Mouse (Mus musculus): Measurements from ENCODE around the gene Adap1. TPM values are rescaled to one million over a fixed set of nuclear protein-coding genes. Genes with fewer than 3 reads are reported as not detected.

Adap1 gene
- polyA plus RNA-seq, 1 experiment from 2014 or later, result 1.7 TPM

DNA sequence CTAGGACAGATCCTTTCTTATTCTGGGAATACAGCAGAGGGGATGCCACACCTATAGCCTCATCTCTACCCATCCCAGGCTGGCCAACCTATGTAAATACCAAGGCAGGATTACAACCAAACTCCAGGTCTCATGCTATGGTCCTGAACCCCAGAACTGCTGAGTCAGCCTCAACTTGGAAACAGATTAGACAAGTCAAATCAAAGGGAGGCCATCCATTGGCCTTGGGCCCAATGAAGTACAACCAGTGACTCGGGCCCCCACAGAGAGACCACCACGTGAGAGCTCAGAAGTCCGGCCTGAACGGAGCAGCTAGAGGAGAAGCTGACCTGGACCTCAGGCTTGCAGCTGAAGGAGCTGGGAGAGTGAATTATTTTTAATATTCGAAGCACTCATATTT, 27.7 kb downstream of the Adap1 start:
- WGBS, result 76% methylated on average over 5 of the region's 5 CpGs
- no peak for ATAC-seq (ENCODE audit: low read depth)

GRCm38 (mm10) chr5:139297092-139297491, 28.3 kb downstream of the Adap1 start:
- Histone ChIP-seq H3K4me1 (replicated peaks; ENCODE audit: control insufficient read depth, insufficient read depth, low read length) (0 out of 2 replicates have a peak, but pooled peaks cover 3% of the 10 kb centered on the region), H3K27me3 (ENCODE audit: control insufficient read depth, insufficient read depth, low read depth, low read length) (no peaks in the 10 kb centered on the region), H3K4me2 (ENCODE audit: low read depth, low read length) (no peak overlapping the region), H3K4me3 (ENCODE audit: low read length) (no peak overlapping the region), H3K9ac (ENCODE audit: low read length) (no peak overlapping the region), H3K9me3 (ENCODE audit: control insufficient read depth, low read length) (no peaks in the 10 kb centered on the region), H3K36me3 (ENCODE audit: control insufficient read depth, insufficient read depth, low read length) (no peaks in the 10 kb centered on the region), H3K27ac (ENCODE audit: low read length) (no peak overlapping the region)
- WGBS, result 89% methylated on average over 10 of the region's 10 CpGs
- no peak for ATAC-seq (ENCODE audit: low read depth)

More for the DNA sequence above, 27.7 kb downstream of the Adap1 start:
- Histone ChIP-seq H3K4me3 (ENCODE audit: low read length) (no peak overlapping the region), H3K4me2 (ENCODE audit: low read depth, low read length) (no peak overlapping the region), H3K36me3 (ENCODE audit: control insufficient read depth, insufficient read depth, low read length) (no peaks in the 10 kb centered on the region), H3K9me3 (ENCODE audit: control insufficient read depth, low read length) (no peaks in the 10 kb centered on the region), H3K27me3 (ENCODE audit: control insufficient read depth, insufficient read depth, low read depth, low read length) (no peaks in the 10 kb centered on the region), H3K9ac (ENCODE audit: low read length) (no peak overlapping the region), H3K27ac (ENCODE audit: low read length) (no peak overlapping the region), H3K4me1 (replicated peaks; ENCODE audit: control insufficient read depth, insufficient read depth, low read length) (0 out of 2 replicates have a peak, but pooled peaks cover 3% of the 10 kb centered on the region)

DNA sequence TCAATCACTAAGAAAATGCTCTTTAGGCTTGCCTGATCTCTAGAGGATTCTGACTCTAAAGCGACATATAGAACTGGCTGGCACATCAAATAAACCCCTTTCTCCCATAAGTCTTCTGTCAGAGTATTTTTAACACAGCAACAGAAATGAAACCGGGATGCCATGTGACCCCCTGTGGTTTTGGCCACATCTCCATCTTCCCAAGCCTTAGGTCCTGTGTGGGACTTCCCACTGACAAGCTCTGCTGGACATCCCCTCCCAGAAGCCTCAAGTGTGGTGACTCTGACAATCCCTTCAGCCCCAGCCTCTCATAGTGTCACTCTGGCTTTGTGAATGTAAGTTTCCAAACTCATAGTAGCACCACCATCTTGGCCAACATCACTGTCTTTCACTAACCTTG, 31.3 kb downstream of the Adap1 start:
- H3K27ac ChIP-seq (ENCODE audit: low read length), result no peak overlapping the region
- H3K4me2 ChIP-seq (ENCODE audit: low read depth, low read length), result no peak overlapping the region
- H3K36me3 ChIP-seq (ENCODE audit: control insufficient read depth, insufficient read depth, low read length), result no peaks in the 10 kb centered on the region
- no peaks in the 10 kb centered on the region for H3K9me3 ChIP-seq (ENCODE audit: control insufficient read depth, low read length)
- H3K4me1 ChIP-seq (replicated peaks; ENCODE audit: control insufficient read depth, insufficient read depth, low read length), result no peaks in the 10 kb centered on the region
- no peak overlapping the region for H3K4me3 ChIP-seq (ENCODE audit: low read length)
- H3K9ac ChIP-seq (ENCODE audit: low read length), result no peak overlapping the region
- no peaks in the 10 kb centered on the region for H3K27me3 ChIP-seq (ENCODE audit: control insufficient read depth, insufficient read depth, low read depth, low read length)
- no peak for ATAC-seq (ENCODE audit: low read depth)
- 75% methylated on average over 2 of the region's 2 CpGs for WGBS

GRCm38 (mm10) chr5:139291811-139292560, 33.4 kb downstream of the Adap1 start:
- no peaks in the 10 kb centered on the region for H3K36me3 ChIP-seq (ENCODE audit: control insufficient read depth, insufficient read depth, low read length)
- H3K27me3 ChIP-seq (ENCODE audit: control insufficient read depth, insufficient read depth, low read depth, low read length), result no peaks in the 10 kb centered on the region
- H3K9me3 ChIP-seq (ENCODE audit: control insufficient read depth, low read length), result no peaks in the 10 kb centered on the region
- no peak overlapping the region for H3K4me2 ChIP-seq (ENCODE audit: low read depth, low read length)
- H3K27ac ChIP-seq (ENCODE audit: low read length), result no peak overlapping the region
- peaks cover 3% of the 10 kb centered on the region; the same call in 1 of the 2 replicates for H3K4me1 ChIP-seq (replicated peaks; ENCODE audit: control insufficient read depth, insufficient read depth, low read length)
- 58% methylated on average over 6 of the region's 6 CpGs for WGBS
- ATAC-seq (ENCODE audit: low read depth), result peak; percentile 12; the same call in 1 of the 2 replicates
- no peak overlapping the region for H3K9ac ChIP-seq (ENCODE audit: low read length)
- H3K4me3 ChIP-seq (ENCODE audit: low read length), result no peak overlapping the region

GRCm38 (mm10) chr5:139290467-139291259, 34.8 kb downstream of the Adap1 start:
- Histone ChIP-seq H3K36me3 (ENCODE audit: control insufficient read depth, insufficient read depth, low read length) (no peaks in the 10 kb centered on the region), H3K9me3 (ENCODE audit: control insufficient read depth, low read length) (no peaks in the 10 kb centered on the region), H3K4me2 (ENCODE audit: low read depth, low read length) (no peak overlapping the region), H3K9ac (ENCODE audit: low read length) (no peak overlapping the region), H3K27ac (ENCODE audit: low read length) (no peak overlapping the region), H3K27me3 (ENCODE audit: control insufficient read depth, insufficient read depth, low read depth, low read length) (no peaks in the 10 kb centered on the region), H3K4me1 (replicated peaks; ENCODE audit: control insufficient read depth, insufficient read depth, low read length) (peaks cover 15% of the 10 kb centered on the region), H3K4me3 (ENCODE audit: low read length) (no peak overlapping the region)
- 81% methylated on average over 12 of the region's 12 CpGs for WGBS
- ATAC-seq (ENCODE audit: low read depth), result no peak

DNA sequence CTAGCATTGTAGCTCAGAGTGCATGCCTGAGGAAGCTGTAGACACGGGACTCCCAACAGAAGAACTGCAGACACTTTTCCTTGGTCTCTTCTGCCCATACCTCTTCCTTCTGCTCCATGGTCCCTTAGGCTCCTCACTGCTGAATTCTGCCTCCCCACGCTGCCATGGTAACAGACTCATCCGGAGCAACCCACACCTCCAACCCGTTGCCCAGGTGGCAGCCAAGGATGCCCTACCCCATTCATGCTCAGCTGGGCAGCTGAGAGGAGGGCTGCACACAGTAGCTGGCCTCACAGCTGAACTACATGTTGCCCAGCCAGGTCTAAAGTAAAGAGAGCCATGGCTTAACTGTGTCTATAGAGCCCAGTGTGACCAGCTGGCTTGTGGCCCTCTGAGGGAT, 36.8 kb downstream of the Adap1 start:
- H3K4me3 ChIP-seq (ENCODE audit: low read length), result no peak overlapping the region
- no peaks in the 10 kb centered on the region for H3K9me3 ChIP-seq (ENCODE audit: control insufficient read depth, low read length)
- no peaks in the 10 kb centered on the region for H3K27me3 ChIP-seq (ENCODE audit: control insufficient read depth, insufficient read depth, low read depth, low read length)
- no peak overlapping the region for H3K4me2 ChIP-seq (ENCODE audit: low read depth, low read length)
- H3K27ac ChIP-seq (ENCODE audit: low read length), result no peak overlapping the region
- ATAC-seq (ENCODE audit: low read depth), result no peak
- no peak overlapping the region for H3K9ac ChIP-seq (ENCODE audit: low read length)
- WGBS, result 74% methylated on average over 4 of the region's 4 CpGs
- H3K4me1 ChIP-seq (replicated peaks; ENCODE audit: control insufficient read depth, insufficient read depth, low read length), result peaks cover 19% of the 10 kb centered on the region
- H3K36me3 ChIP-seq (ENCODE audit: control insufficient read depth, insufficient read depth, low read length), result no peaks in the 10 kb centered on the region

- no peak for ATAC-seq (ENCODE audit: low read depth)
- no peaks in the 10 kb centered on the region for H3K36me3 ChIP-seq (ENCODE audit: control insufficient read depth, insufficient read depth, low read length)
- H3K27ac ChIP-seq (ENCODE audit: low read length), result no peak overlapping the region
- no peak overlapping the region for H3K9ac ChIP-seq (ENCODE audit: low read length)
- H3K4me1 ChIP-seq (replicated peaks; ENCODE audit: control insufficient read depth, insufficient read depth, low read length), result peaks cover 19% of the 10 kb centered on the region
- H3K4me3 ChIP-seq (ENCODE audit: low read length), result no peak overlapping the region
- H3K27me3 ChIP-seq (ENCODE audit: control insufficient read depth, insufficient read depth, low read depth, low read length), result no peaks in the 10 kb centered on the region
- 79% methylated on average over 4 of the region's 4 CpGs for WGBS
- no peak overlapping the region for H3K4me2 ChIP-seq (ENCODE audit: low read depth, low read length)
- no peaks in the 10 kb centered on the region for H3K9me3 ChIP-seq (ENCODE audit: control insufficient read depth, low read length)
These were observed 37.6 kb downstream of the Adap1 start for GRCm38 (mm10) chr5:139287787-139288186.

GRCm38 (mm10) chr5:139287099-139287498, 38.3 kb downstream of the Adap1 start:
- Histone ChIP-seq H3K9me3 (ENCODE audit: control insufficient read depth, low read length) (no peaks in the 10 kb centered on the region), H3K9ac (ENCODE audit: low read length) (no peak overlapping the region), H3K4me2 (ENCODE audit: low read depth, low read length) (no peak overlapping the region), H3K36me3 (ENCODE audit: control insufficient read depth, insufficient read depth, low read length) (no peaks in the 10 kb centered on the region), H3K4me1 (replicated peaks; ENCODE audit: control insufficient read depth, insufficient read depth, low read length) (peaks cover 20% of the 10 kb centered on the region), H3K27ac (ENCODE audit: low read length) (peak overlapping the region; percentile 57), H3K4me3 (ENCODE audit: low read length) (no peak overlapping the region), H3K27me3 (ENCODE audit: control insufficient read depth, insufficient read depth, low read depth, low read length) (no peaks in the 10 kb centered on the region)
- ATAC-seq (ENCODE audit: low read depth), result no peak
- WGBS, result 80% methylated on average over 5 of the region's 5 CpGs

DNA sequence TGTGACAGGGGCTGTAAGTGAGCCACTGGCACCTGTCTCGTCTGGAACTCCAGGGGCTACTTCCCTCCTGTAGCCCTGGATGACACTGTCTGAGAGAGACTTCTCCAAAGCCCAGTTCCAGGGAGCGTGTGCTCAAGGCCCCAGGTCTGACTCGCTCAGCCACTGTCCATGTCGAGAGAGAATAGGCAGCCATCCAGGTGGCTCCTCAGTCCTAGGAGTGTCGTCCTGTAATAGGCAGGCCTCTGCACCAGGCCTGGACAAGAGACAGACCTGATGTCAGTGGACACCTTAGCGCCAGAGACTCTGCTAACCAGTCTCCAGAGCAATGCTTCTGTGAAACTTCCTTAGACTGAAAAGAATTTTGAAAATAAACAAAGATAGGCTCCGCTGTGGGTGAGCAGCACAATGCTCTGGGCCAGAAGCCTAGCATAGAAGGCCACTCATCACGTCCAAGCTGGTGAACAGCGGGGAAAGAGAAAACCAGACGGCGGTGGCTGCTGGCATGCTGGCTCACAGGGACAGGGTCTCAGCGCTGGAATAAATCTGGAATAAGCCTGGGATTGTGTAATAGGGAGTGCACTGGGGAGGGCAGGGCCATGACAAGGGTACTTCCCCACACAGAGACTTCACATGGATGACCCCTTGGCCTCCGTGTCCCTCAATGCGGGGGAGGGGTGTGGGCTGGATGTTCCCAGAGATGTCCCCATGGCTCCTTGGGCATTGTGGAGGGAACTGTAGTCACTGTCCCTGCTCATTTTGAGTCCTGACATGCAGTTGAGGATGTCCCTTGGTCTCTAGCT, 39.1 kb downstream of the Adap1 start:
- H3K27ac ChIP-seq (ENCODE audit: low read length), result peak overlapping the region; percentile 57
- H3K4me1 ChIP-seq (replicated peaks; ENCODE audit: control insufficient read depth, insufficient read depth, low read length), result peaks cover 24% of the 10 kb centered on the region
- no peaks in the 10 kb centered on the region for H3K36me3 ChIP-seq (ENCODE audit: control insufficient read depth, insufficient read depth, low read length)
- H3K9me3 ChIP-seq (ENCODE audit: control insufficient read depth, low read length), result no peaks in the 10 kb centered on the region
- H3K4me2 ChIP-seq (ENCODE audit: low read depth, low read length), result no peak overlapping the region
- H3K27me3 ChIP-seq (ENCODE audit: control insufficient read depth, insufficient read depth, low read depth, low read length), result no peaks in the 10 kb centered on the region
- H3K9ac ChIP-seq (ENCODE audit: low read length), result no peak overlapping the region; the same call in 1 of the 2 replicates
- ATAC-seq (ENCODE audit: low read depth), result peak; percentile 53
- no peak overlapping the region for H3K4me3 ChIP-seq (ENCODE audit: low read length)
- WGBS, result 36% methylated on average over 14 of the region's 14 CpGs

Data from lung, embryonic 16.5 days (tissue).